Mouse (Mus musculus): ENCODE results near the gene Adgrf2. TPM values are rescaled to one million over a fixed set of nuclear protein-coding genes. Genes with fewer than 3 reads are reported as not detected.

The Adgrf2 gene
- total RNA-seq (2021) = 1 to 10 TPM in 1 of 2 experiments, under 1 TPM in 1; 0.59 to 1.1 TPM

GRCm38 (mm10) chr17:42741801-42742217 is at the start of gene Adgrf2:
TSS of gene Adgrf2 (minus strand) at chr17:42742179.
- intact Hi-C loops (cut with DNase I) = no loop called here
- no peak for DNase-seq (ENCODE audit: low spot score in 2 of 2)

- intact Hi-C loops (cut with DNase I) = no loop called here
- DNase-seq (ENCODE audit: low spot score in 2 of 2) = no peak
Observed at GRCm38 (mm10) chr17:42790787-42791186, 48.8 kb upstream of the Adgrf2 start.

- no peak for DNase-seq (ENCODE audit: low spot score in 2 of 2)
- intact Hi-C loops (cut with DNase I) = no loop called here
Observed at GRCm38 (mm10) chr17:42789723-42790122, 47.7 kb upstream of the Adgrf2 start.

GRCm38 (mm10) chr17:42788686-42789453 is 46.9 kb upstream of the Adgrf2 start:
- no peak for DNase-seq (ENCODE audit: low spot score in 2 of 2)

GRCm38 (mm10) chr17:42782156-42782757 is 40.3 kb upstream of the Adgrf2 start:
- intact Hi-C loops (cut with DNase I) = no loop called here
- peak; percentile 60 to 76 for DNase-seq (ENCODE audit: low spot score in 2 of 2)

More at GRCm38 (mm10) chr17:42788686-42789453, 46.9 kb upstream of the Adgrf2 start:
- intact Hi-C loops (cut with DNase I) = no loop called here

GRCm38 (mm10) chr17:42753791-42754190 is 11.8 kb upstream of the Adgrf2 start:
- DNase-seq (ENCODE audit: low spot score in 2 of 2) = no peak
- intact Hi-C loops (cut with DNase I) = no loop called here

- DNase-seq (ENCODE audit: low spot score in 2 of 2) = no peak
- intact Hi-C loops (cut with DNase I) = no loop called here
Observed at GRCm38 (mm10) chr17:42752173-42752572, 10.2 kb upstream of the Adgrf2 start.

GRCm38 (mm10) chr17:42745657-42746420 is 3.9 kb upstream of the Adgrf2 start:
- DNase-seq (ENCODE audit: low spot score in 2 of 2) = no peak
- intact Hi-C loops (cut with DNase I) = no loop called here

GRCm38 (mm10) chr17:42742823-42743222 is 844 bp upstream of the Adgrf2 start:
- intact Hi-C loops (cut with DNase I) = no loop called here
- DNase-seq (ENCODE audit: low spot score in 2 of 2) = no peak

- no peak for DNase-seq (ENCODE audit: low spot score in 2 of 2)
- intact Hi-C loops (cut with DNase I) = no loop called here
Observed at GRCm38 (mm10) chr17:42738794-42739193, 3.2 kb downstream of the Adgrf2 start.

- intact Hi-C loops (cut with DNase I) = no loop called here
- no peak for DNase-seq (ENCODE audit: low spot score in 2 of 2)
Observed at GRCm38 (mm10) chr17:42717161-42717560, 24.8 kb downstream of the Adgrf2 start.

- intact Hi-C loops (cut with DNase I) = no loop called here
- DNase-seq (ENCODE audit: low spot score in 2 of 2) = no peak
Observed at GRCm38 (mm10) chr17:42714991-42715390, 27.0 kb downstream of the Adgrf2 start.

GRCm38 (mm10) chr17:42710717-42711116 is 31.3 kb downstream of the Adgrf2 start:
- intact Hi-C loops (cut with DNase I) = no loop called here
- peak; percentile 32 to 42 for DNase-seq (ENCODE audit: low spot score in 2 of 2)

- intact Hi-C loops (cut with DNase I) = no loop called here
- no peak for DNase-seq (ENCODE audit: low spot score in 2 of 2)
Observed at GRCm38 (mm10) chr17:42705611-42706010, 36.4 kb downstream of the Adgrf2 start.

- intact Hi-C loops (cut with DNase I) = no loop called here
- no peak for DNase-seq (ENCODE audit: low spot score in 2 of 2)
Observed at GRCm38 (mm10) chr17:42702198-42702597, 39.8 kb downstream of the Adgrf2 start.

- DNase-seq (ENCODE audit: low spot score in 2 of 2) = peak; percentile 26 to 45
Observed at GRCm38 (mm10) chr17:42694730-42695129, 47.2 kb downstream of the Adgrf2 start.

GRCm38 (mm10) chr17:42692136-42692535 is 49.8 kb downstream of the Adgrf2 start, which contains the start of gene Adgrf4:
TSS of gene Adgrf4 (minus strand) at chr17:42692284.
- no peak for DNase-seq (ENCODE audit: low spot score in 2 of 2)
- intact Hi-C loops (cut with DNase I) = no loop called here

More at GRCm38 (mm10) chr17:42694730-42695129, 47.2 kb downstream of the Adgrf2 start:
- intact Hi-C loops (cut with DNase I) = no loop called here

GRCm38 (mm10) chr17:42690531-42690930 is 51.4 kb downstream of the Adgrf2 start:
- intact Hi-C loops (cut with DNase I) = no loop called here

More at GRCm38 (mm10) chr17:42690531-42690930, 51.4 kb downstream of the Adgrf2 start:
- DNase-seq (ENCODE audit: low spot score in 2 of 2) = no peak

Data from left cerebral cortex, postnatal 36 days (tissue).